Mouse (Mus musculus) urinary bladder, postnatal 14 days (tissue): ENCODE measurements at regions not wholly inside any gene's neighbourhood (a gene's known extent, or its start where the extent isn't known, plus 50 kb on each side); places are given as distances from the start of the nearest gene placed in this dataset.
A peak's percentile ranks its signal among the peaks of the same experiment; 100 is the strongest.

Experiments
- DNase-seq: peaks from one replicate; pipeline ENCODE4 v3.0.0; 2021; ENCODE audit warnings: low spot score

- no peak for DNase-seq
These were observed 119.8 kb upstream of the Gnao1 start for GRCm38 (mm10) chr8:93689832-93690471.

GRCm38 (mm10) chr8:93691375-93691774 is 118.4 kb upstream of the Gnao1 start:
- DNase-seq = no peak

DNA sequence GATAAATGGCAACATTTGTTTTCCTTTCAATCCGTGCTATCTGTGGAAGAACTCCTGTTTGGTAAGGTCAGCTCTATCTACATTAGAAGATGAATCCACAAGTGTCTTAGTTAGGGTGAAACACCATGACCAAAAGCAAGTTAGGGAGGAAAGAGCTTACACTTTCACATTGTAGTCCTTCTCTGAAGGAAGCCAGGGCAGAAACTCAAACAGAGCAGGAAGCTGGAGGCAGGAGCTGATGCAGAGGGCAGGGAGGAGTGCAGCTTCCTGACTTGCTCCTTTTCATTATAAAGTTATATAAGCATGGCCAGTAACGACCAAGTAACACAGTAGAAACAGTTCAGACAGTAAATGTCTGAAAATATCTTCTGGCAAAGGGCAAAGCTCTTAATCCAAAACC is 117.9 kb upstream of the Gnao1 start:
- DNase-seq = no peak

- no peak for DNase-seq
These were observed 112.6 kb upstream of the Gnao1 start for GRCm38 (mm10) chr8:93697206-93697605.

DNA sequence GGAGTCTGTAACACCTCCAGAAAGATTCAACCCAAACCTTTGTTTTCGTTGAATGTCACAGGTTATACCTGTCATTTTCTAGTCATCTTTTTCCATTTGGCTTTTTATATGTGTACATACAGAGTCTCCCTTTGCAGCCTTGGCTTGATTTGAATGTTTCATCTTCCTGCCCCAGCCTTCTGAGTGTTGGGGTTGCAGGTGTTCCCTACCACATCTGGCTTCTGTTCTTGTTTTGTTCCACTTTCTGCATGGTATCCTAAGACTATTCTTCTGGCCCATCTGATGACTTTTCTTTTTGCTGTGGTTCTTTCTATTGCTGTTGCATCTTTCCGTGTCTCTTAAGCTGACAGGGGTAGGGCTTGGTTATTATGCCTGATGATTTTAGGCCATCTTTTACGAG is 111.3 kb upstream of the Gnao1 start:
- no peak for DNase-seq

GRCm38 (mm10) chr8:93701391-93701790 is 108.4 kb upstream of the Gnao1 start:
- peak; percentile 66 for DNase-seq

DNA sequence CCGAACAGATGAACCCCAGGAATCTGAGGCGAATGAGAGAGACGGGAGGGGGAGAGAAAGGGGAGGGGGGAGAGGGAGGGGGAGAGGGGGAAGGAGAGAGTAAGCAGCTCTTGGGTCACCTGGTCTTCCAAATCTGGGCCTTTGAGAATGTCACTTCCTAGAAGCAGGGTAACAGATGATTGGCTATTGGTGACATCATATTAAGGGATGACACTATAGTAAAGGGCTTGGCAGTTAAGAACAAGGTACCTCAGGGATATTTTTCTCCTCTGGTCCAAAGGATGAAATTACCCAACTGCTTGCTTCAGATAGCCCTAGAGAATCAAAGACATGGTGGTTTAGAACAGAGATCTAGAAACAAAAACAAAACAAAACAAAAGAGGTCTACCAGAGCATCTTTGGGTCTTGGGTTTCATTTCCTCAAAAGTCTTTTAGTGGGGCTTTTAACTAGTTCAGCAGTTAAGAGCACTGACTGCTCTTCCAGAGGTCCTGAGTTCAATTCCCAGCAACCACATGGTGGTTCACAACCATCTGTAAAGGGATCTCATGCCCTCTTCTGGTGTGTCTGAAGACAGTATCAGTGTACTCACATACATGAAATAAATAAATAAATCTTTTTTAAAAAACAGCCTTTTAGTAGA is 97.6 kb upstream of the Gnao1 start:
- DNase-seq = no peak

GRCm38 (mm10) chr8:93713221-93713620 is 96.5 kb upstream of the Gnao1 start:
- DNase-seq = no peak

DNA sequence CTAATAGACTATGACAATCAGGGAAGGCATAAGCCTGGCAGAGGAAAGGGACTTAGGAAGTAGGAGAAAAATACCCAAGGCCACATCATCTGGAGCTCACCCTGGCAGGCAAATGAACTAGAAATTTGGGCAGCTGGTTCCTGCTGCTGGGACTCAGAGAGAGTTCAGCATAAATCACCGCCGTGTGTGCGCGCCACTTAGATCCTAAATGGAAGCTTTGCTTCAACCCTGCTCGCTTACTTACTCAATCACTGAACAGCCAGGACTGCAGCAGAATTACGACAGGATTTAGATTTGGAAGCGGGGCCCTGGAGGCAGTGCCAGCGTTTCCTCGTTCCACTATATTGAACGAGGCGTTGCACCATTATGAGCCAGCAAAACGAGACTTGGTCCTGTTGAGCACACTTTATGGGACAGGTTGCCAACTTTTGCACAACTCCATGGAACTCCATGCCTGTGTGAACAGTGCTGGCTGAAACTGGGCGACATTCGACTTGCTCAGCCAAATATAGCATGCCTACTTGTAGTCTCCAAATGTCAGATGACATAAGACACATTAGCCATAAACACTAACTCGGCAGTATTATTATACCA is 84.8 kb upstream of the Gnao1 start:
- DNase-seq = no peak

- no peak for DNase-seq
These were observed 80.4 kb upstream of the Gnao1 start for GRCm38 (mm10) chr8:93729124-93729930.

GRCm38 (mm10) chr8:93730738-93731700 is 78.7 kb upstream of the Gnao1 start:
- no peak for DNase-seq

DNA sequence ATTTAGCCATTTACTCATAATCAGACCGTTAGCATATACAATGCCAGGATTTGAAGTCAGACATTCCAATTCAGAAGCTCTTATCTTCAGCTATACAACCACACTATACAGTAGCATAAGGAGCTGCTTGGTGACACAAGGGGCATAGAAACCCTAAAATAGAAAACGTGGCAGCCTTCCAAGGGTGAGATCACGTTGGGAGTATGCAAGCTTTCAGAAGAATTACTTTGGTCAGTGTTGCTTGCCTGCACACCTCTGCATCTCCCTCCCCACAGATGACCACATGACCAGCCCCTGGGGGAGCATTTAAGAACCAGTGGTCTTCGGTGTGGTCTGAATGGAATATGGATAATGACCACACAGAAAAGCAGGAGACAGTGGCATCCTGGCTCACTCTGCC is 74.9 kb upstream of the Gnao1 start:
- no peak for DNase-seq

DNA sequence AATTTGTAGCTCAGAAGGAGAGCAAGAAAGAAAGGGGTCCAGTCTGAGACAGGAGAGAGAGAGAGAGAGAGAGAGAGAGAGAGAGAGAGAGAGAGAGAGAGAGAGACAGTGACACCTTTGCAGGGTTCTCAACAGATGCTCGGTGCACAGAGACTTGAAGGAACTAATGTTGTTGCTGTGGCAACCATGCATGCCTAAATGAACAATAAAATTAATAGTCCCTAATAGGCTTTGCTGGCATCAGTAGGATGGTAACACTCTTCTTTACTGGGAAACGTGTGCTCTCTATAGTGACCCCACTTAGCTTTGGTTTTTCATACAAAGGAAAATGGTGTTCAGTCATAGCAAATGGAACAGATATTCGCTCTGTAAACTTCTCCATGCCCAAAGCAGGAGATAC is 69.5 kb upstream of the Gnao1 start:
- no peak for DNase-seq

- no peak for DNase-seq
These were observed 61.0 kb upstream of the Gnao1 start for GRCm38 (mm10) chr8:93748720-93749119.

- no peak for DNase-seq
These were observed 58.8 kb upstream of the Gnao1 start for GRCm38 (mm10) chr8:93750921-93751320.

DNA sequence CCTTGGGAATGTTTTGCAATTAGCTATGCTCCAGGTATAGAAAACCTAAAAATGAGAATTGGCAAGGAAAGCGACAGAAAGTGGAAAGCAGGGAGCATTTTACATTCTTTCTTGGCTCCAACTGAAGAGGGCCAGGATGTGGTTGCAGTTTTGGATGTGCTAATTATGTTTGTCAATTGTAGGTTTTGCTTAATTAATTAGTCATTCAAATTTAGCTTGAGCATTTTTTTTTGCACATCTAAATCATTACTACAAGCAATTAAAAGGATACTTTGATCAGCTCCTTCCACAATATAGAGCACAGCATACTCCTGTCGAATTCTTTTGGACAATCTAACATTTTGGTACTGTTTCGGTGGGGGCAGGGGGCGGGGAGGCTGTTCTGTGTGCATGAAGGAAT is 53.8 kb upstream of the Gnao1 start:
- no peak for DNase-seq
